Comparison of ENCODE assay signal across 25 mouse cellular contexts in genomic region chr2:58456843-58457487, GRCm38 (mm10). TPM values are rescaled to one million over a fixed set of nuclear protein-coding genes. Genes with fewer than 3 reads are reported as not detected.
DNase-seq lines count a peak whose midpoint lies in the region; ATAC-seq and TF ChIP-seq lines count a peak whose summit lies in the region.
"Had no signal": no experiment of that assay in that cellular context is flagged by ENCODE, and none has a peak within 500 bp of the region (broad histone marks: within the 10 kb centered on the region; RNA-seq: fewer than 3 reads in every experiment).

No protein-coding gene starts in this region.

- H3K4me3 ChIP-seq in myocyte, result no peak overlapping the region
- no peak overlapping the region for H3K4me3 ChIP-seq in forebrain, embryonic 12.5 days (replicated peaks)
- H3K4me3 ChIP-seq: embryonic facial prominence, embryonic 13.5 days; gastrocnemius, adult 2 months; heart, adult 2 months; heart, embryonic 15.5 days; intestine, embryonic 15.5 days had no signal

- TF ChIP-seq POLR2A in myocyte (IDR thresholded peaks at IDR 0.05; ENCODE audit: insufficient read length, low read depth), result no peak

- peak; percentile 31 for DNase-seq in adrenal gland, postnatal 14 days
- no peak for DNase-seq in adrenal gland, postnatal 10 days
- peak; percentile 27 for DNase-seq in layer of hippocampus, adult 9-11 months
- no peak for DNase-seq in layer of hippocampus, postnatal 10 days (ENCODE audit: low spot score in 2 of 2)
- peak; percentile 39 for DNase-seq in brain, adult 2 months (ENCODE audit: low read depth, low spot score)
- DNase-seq: cerebellum, adult 18-20 months; cerebellum, adult 9-11 months; cerebellum, postnatal 36 days; gastrocnemius, adult 2 months; gastrocnemius, postnatal 36 days; heart, adult 2 months; heart, postnatal 14 days had no signal

- H3K27me3 ChIP-seq in myocyte (ENCODE audit: control insufficient read depth, insufficient read depth, insufficient read length), result no peaks in the 10 kb centered on the region
- H3K27me3 ChIP-seq in forebrain, embryonic 12.5 days, result no peaks in the 10 kb centered on the region
- H3K27me3 ChIP-seq: CH12.LX; embryonic facial prominence, embryonic 13.5 days; heart, embryonic 15.5 days; intestine, embryonic 15.5 days; Patski had no signal

- H3K36me3 ChIP-seq in myocyte (ENCODE audit: control insufficient read depth, insufficient read depth), result peaks cover 32% of the 10 kb centered on the region
- H3K36me3 ChIP-seq in forebrain, embryonic 12.5 days (replicated peaks), result peaks cover 25% of the 10 kb centered on the region

- no peaks in the 10 kb centered on the region for H3K9me3 ChIP-seq in forebrain, embryonic 12.5 days
- H3K9me3 ChIP-seq: embryonic facial prominence, embryonic 13.5 days; heart, embryonic 15.5 days; intestine, embryonic 15.5 days had no signal

- no peak overlapping the region for H3K9ac ChIP-seq in forebrain, embryonic 12.5 days
- H3K9ac ChIP-seq: embryonic facial prominence, embryonic 13.5 days; heart, embryonic 15.5 days; hindbrain, embryonic 14.5 days; intestine, embryonic 15.5 days had no signal

- ATAC-seq in forebrain, embryonic 12.5 days (ENCODE audit: low FRiP score), result no peak
- ATAC-seq: activated CD4-positive, CD25-positive, alpha-beta regulatory T cell, adult 4 months; forebrain, embryonic 14.5 days; intestine, embryonic 15.5 days; Patski had no signal

- no peak overlapping the region for H3ac ChIP-seq in myocyte (ENCODE audit: control insufficient read depth, insufficient read length)

- H3K4me1 ChIP-seq in forebrain, embryonic 12.5 days, result no peaks in the 10 kb centered on the region
- H3K4me1 ChIP-seq: embryonic facial prominence, embryonic 13.5 days; intestine, embryonic 15.5 days had no signal

- peaks cover 2% of the 10 kb centered on the region for H3K79me2 ChIP-seq in myocyte (ENCODE audit: control insufficient read depth, insufficient read depth)

- peak overlapping the region; percentile 25 for H3K4me2 ChIP-seq in myocyte (ENCODE audit: low read depth)
- H3K4me2 ChIP-seq in forebrain, embryonic 12.5 days, result no peak overlapping the region
- H3K4me2 ChIP-seq: embryonic facial prominence, embryonic 13.5 days; heart, embryonic 11.5 days; heart, embryonic 15.5 days; hindbrain, embryonic 14.5 days; intestine, embryonic 15.5 days had no signal

- 94% methylated on average over 8 of the region's 8 CpGs for WGBS in forebrain, embryonic 12.5 days

- no peak overlapping the region for H3K27ac ChIP-seq in forebrain, embryonic 12.5 days
- H3K27ac ChIP-seq: embryonic facial prominence, embryonic 13.5 days; gastrocnemius, adult 2 months; heart, adult 2 months; heart, embryonic 15.5 days; hindbrain, embryonic 14.5 days; intestine, embryonic 15.5 days had no signal

TF ChIP-seq in myocyte, 11 proteins besides CTCF, POLR2A, EP300 and RAD21:
- TF ChIP-seq TCF3 (IDR thresholded peaks at IDR 0.05; ENCODE audit: insufficient read length, low read depth) (peak; percentile 3), E2F4 (IDR thresholded peaks at IDR 0.05; ENCODE audit: insufficient read depth) (no peak), SRF (IDR thresholded peaks at IDR 0.05; ENCODE audit: control insufficient read depth, insufficient read length, low read depth) (no peak), USF1 (IDR thresholded peaks at IDR 0.05; ENCODE audit: low read depth) (no peak), CEBPB (IDR thresholded peaks at IDR 0.05; ENCODE audit: insufficient read depth, poor library complexity, severe bottlenecking) (no peak), REST (IDR thresholded peaks at IDR 0.05; ENCODE audit: insufficient read depth, insufficient read length) (no peak), MAX (IDR thresholded peaks at IDR 0.05; ENCODE audit: low read depth) (no peak), TCF12 (IDR thresholded peaks at IDR 0.05; ENCODE audit: insufficient read depth, poor library complexity, severe bottlenecking) (peak; percentile 11), MYOG (IDR thresholded peaks at IDR 0.05; ENCODE audit: control insufficient read depth in 1 of 3, insufficient read depth in 1 of 3, insufficient read length in 2 of 3, low read depth in 2 of 3) (peak in 2 of 3 experiments; percentile 40 to 49), POLR2AphosphoS2 (IDR thresholded peaks at IDR 0.05; ENCODE audit: insufficient read length, low read depth) (no peak), MYOD1 (IDR thresholded peaks at IDR 0.05; ENCODE audit: control insufficient read depth in 1 of 3, insufficient read length in 2 of 3, low read depth in 2 of 3) (peak in 2 of 3 experiments; percentile 33 to 70)

RNA-seq across cellular contexts. Expression of gene Gm17409, which starts 13.0 kb away (rescaled TPM):
- not detected in 2 replicates for total RNA-seq in adrenal gland, postnatal 14 days (2021)
- total RNA-seq in adrenal gland, postnatal 10 days (2021), result not detected
- total RNA-seq in layer of hippocampus, postnatal 10 days (2021), result not detected
- polyA plus RNA-seq in myocyte (2012; fragmentation: generic; extraction: Trizol), result not detected
- polyA plus RNA-seq in forebrain, embryonic 12.5 days (2016; fragmentation: Nextera tagmentation; extraction: Ambion mirVana), result 0.20 TPM in 1 of 2 replicates, not detected in the other
- total RNA-seq: adrenal gland, postnatal 4 days; CH12.LX; gastrocnemius, adult 2 months; gastrocnemius, postnatal 36 days; heart, adult 2 months; heart, postnatal 14 days; hematopoietic stem cell, adult 5-6 weeks had no signal
- polyA plus RNA-seq: activated CD4-positive, CD25-positive, alpha-beta regulatory T cell, adult 4 months; embryonic facial prominence, embryonic 13.5 days; forebrain, embryonic 14.5 days; heart, adult 2 months; heart, embryonic 11.5 days; heart, embryonic 15.5 days; hindbrain, embryonic 14.5 days; intestine, embryonic 15.5 days; Patski had no signal

Comparison
In these comparisons a context has a peak if more than half of its experiments do, and no peak if none do; other contexts are left out.
1. DNase-seq: peak in adrenal gland, postnatal 14 days (single experiment), layer of hippocampus, adult 9-11 months (single experiment) and brain, adult 2 months (single experiment); none in adrenal gland, postnatal 10 days (single experiment) and layer of hippocampus, postnatal 10 days (0 of 2).